Mouse (Mus musculus) testis, adult 2 months (tissue): ENCODE measurements around the gene Avl9. TPM values are rescaled to one million over a fixed set of nuclear protein-coding genes. Genes with fewer than 3 reads are reported as not detected.

Experiments used
- H3K27ac ChIP-seq: fragments of 200-500 bp; 2 replicates; pipeline ENCODE4 v1.5.1; 2012; ENCODE audit warnings: low read depth, low read length; ENCODE audit not compliant: control insufficient read depth, insufficient read depth
- H3K27me3 ChIP-seq: fragments of 200-500 bp; 2 replicates; pipeline ENCODE4 v1.6.1; 2012; ENCODE audit warnings: mild to moderate bottlenecking, low read length, moderate library complexity; ENCODE audit not compliant: control insufficient read depth, insufficient read depth
- H3K36me3 ChIP-seq: fragments of 200-500 bp; 2 replicates; pipeline ENCODE4 v1.6.1; 2012; ENCODE audit warnings: mild to moderate bottlenecking, low read length; ENCODE audit not compliant: control insufficient read depth, insufficient read depth
- H3K4me1 ChIP-seq: fragments of 200-500 bp; 2 replicates; pipeline ENCODE4 v1.6.1; 2012; ENCODE audit warnings: low read length; ENCODE audit not compliant: control insufficient read depth, insufficient read depth
- H3K4me3 ChIP-seq: fragments of 200-500 bp; 2 replicates; pipeline ENCODE4 v1.5.1; 2012; ENCODE audit warnings: low read depth, mild to moderate bottlenecking, low read length, moderate library complexity, mixed read lengths; ENCODE audit not compliant: control insufficient read depth
- CTCF ChIP-seq: fragments of 200-500 bp; IDR thresholded peaks from 2 replicates; pipeline ENCODE4 v1.5.1; 2012; ENCODE audit warnings: low read depth, mild to moderate bottlenecking, inconsistent platforms, low read length, moderate library complexity; ENCODE audit not compliant: control insufficient read depth, insufficient read depth, insufficient replicate concordance
- POLR2A ChIP-seq: fragments of 200-500 bp; IDR thresholded peaks from 2 replicates; pipeline ENCODE4 v1.6.1; 2012; ENCODE audit warnings: low read depth, mild to moderate bottlenecking, inconsistent platforms, low read length, moderate library complexity; ENCODE audit not compliant: control insufficient read depth
- polyA plus RNA-seq: library from polyadenylated mRNA; depleted of rRNA; stranded (reverse); fragments of >200 nt; gene quantifications from 2 replicates; pipeline ENCODE4 v1.2.3, GENCODE M21; 2012; rRNA removed

Gene Avl9
- polyA plus RNA-seq, 1 experiment: 3.6 TPM

GRCm38 (mm10) chr6:56808656-56809055 is 94.0 kb downstream of the Avl9 start:
- no peak overlapping the region for H3K4me3 ChIP-seq
- H3K27me3 ChIP-seq: no peaks in the 10 kb centered on the region
- H3K4me1 ChIP-seq: no peaks in the 10 kb centered on the region
- no peak overlapping the region for H3K27ac ChIP-seq
- TF ChIP-seq POLR2A (no peak), CTCF (no peak; the same call in 1 of the 2 replicates)
- no peaks in the 10 kb centered on the region for H3K36me3 ChIP-seq

Other genes with a start within 250 kb of the Avl9 start
- 37.1 and 54.3 TPM in 2 replicates for gene Pde1c, start 145.8 kb upstream of the Avl9 start, polyA plus RNA-seq
- gene Lsm5, start 10.2 kb upstream of the Avl9 start, polyA plus RNA-seq: 5.5 and 6.0 TPM in 2 replicates
- 3.7 and 5.5 TPM in 2 replicates for gene Kbtbd2, start 82.9 kb downstream of the Avl9 start, polyA plus RNA-seq
- 6.0 and 10.5 TPM in 2 replicates for gene Fkbp9, start 117.2 kb downstream of the Avl9 start, polyA plus RNA-seq
- gene Nt5c3, start 209.0 kb downstream of the Avl9 start, polyA plus RNA-seq: 4.8 and 7.4 TPM in 2 replicates
- 0.75 and 0.90 TPM in 2 replicates for gene Vmn1r4, start 209.1 kb downstream of the Avl9 start, polyA plus RNA-seq